Mouse (Mus musculus) erythroid progenitor cell, adult 5-6 weeks (primary cell): ENCODE results near the gene Gpc6. TPM values are rescaled to one million over a fixed set of nuclear protein-coding genes. Genes with fewer than 3 reads are reported as not detected.

ENCODE experiments used
- ATAC-seq: replicated peaks from 2 replicates; pipeline ENCODE4 v1.8.0; 2016; ENCODE audit warnings: moderate number of reproducible peaks, mild to moderate bottlenecking, moderate TSS enrichment, inconsistent platforms; ENCODE audit not compliant: poor library complexity, low FRiP score, severe bottlenecking
- total RNA-seq, 2 experiments: library from RNA; stranded (forward) in 1 of 2; stranded (reverse) in 1 of 2; fragments of 150-400 nt in 1 of 2; fragments of 186-747, 209-891 nt in 1 of 2; gene quantifications; 2 replicates each; pipeline versions ENCODE4 v1.2.3 to v1.2.4; 2015 to 2017; ENCODE audit warnings: low replicate concordance in 2 of 2

Gene Gpc6
- total RNA-seq, 2 experiments from 2014 or later, result not detected

GRCm38 (mm10) chr14:117193364-117193763, 268.2 kb downstream of the Gpc6 start:
- ATAC-seq, result no peak

- no peak for ATAC-seq
Observed at GRCm38 (mm10) chr14:117202012-117202411, 276.9 kb downstream of the Gpc6 start.

- no peak for ATAC-seq
Observed at GRCm38 (mm10) chr14:117203960-117204359, 278.8 kb downstream of the Gpc6 start.

GRCm38 (mm10) chr14:117214373-117214772, 289.3 kb downstream of the Gpc6 start:
- ATAC-seq, result no peak

- no peak for ATAC-seq
Observed at GRCm38 (mm10) chr14:117226920-117227319, 301.8 kb downstream of the Gpc6 start.

- no peak for ATAC-seq
Observed at GRCm38 (mm10) chr14:117230476-117230875, 305.4 kb downstream of the Gpc6 start.

- ATAC-seq, result no peak
Observed at GRCm38 (mm10) chr14:117238226-117238625, 313.1 kb downstream of the Gpc6 start.

- ATAC-seq, result no peak
Observed at GRCm38 (mm10) chr14:117239694-117240427, 314.7 kb downstream of the Gpc6 start.

GRCm38 (mm10) chr14:117245631-117246030, 320.5 kb downstream of the Gpc6 start:
- ATAC-seq, result no peak

GRCm38 (mm10) chr14:117256192-117256591, 331.1 kb downstream of the Gpc6 start:
- ATAC-seq, result no peak

GRCm38 (mm10) chr14:117265653-117266052, 340.5 kb downstream of the Gpc6 start:
- ATAC-seq, result no peak

GRCm38 (mm10) chr14:117267823-117268601, 342.9 kb downstream of the Gpc6 start:
- ATAC-seq, result no peak

- no peak for ATAC-seq
Observed at GRCm38 (mm10) chr14:117283631-117284030, 358.5 kb downstream of the Gpc6 start.

- ATAC-seq, result no peak
Observed at GRCm38 (mm10) chr14:117293746-117294145, 368.6 kb downstream of the Gpc6 start.

- ATAC-seq, result no peak
Observed at GRCm38 (mm10) chr14:117296207-117296838, 371.2 kb downstream of the Gpc6 start.

- ATAC-seq, result no peak
Observed at GRCm38 (mm10) chr14:117301019-117301418, 375.9 kb downstream of the Gpc6 start.

GRCm38 (mm10) chr14:117303901-117304722, 379.0 kb downstream of the Gpc6 start:
- ATAC-seq, result no peak

GRCm38 (mm10) chr14:117304723-117305010, 379.6 kb downstream of the Gpc6 start:
- ATAC-seq, result no peak

- no peak for ATAC-seq
Observed at GRCm38 (mm10) chr14:117309997-117310520, 384.9 kb downstream of the Gpc6 start.

GRCm38 (mm10) chr14:117324214-117324613, 399.1 kb downstream of the Gpc6 start:
- ATAC-seq, result no peak
